Mouse (Mus musculus): ENCODE measurements at regions not wholly inside any gene's neighbourhood (a gene's known extent, or its start where the extent isn't known, plus 50 kb on each side); places are given as distances from the start of the nearest gene placed in this dataset.
A peak's percentile ranks its signal among the peaks of the same experiment; 100 is the strongest.

- no peak for DNase-seq (ENCODE audit: low spot score)
Observed at GRCm38 (mm10) chrX:57869648-57870047, 152.9 kb upstream of the Zic3 start.

GRCm38 (mm10) chrX:57916705-57917104 is 105.8 kb upstream of the Zic3 start:
- no peak for DNase-seq (ENCODE audit: low spot score)

GRCm38 (mm10) chrX:57917441-57918145 is 104.9 kb upstream of the Zic3 start:
- no peak for DNase-seq (ENCODE audit: low spot score)

GRCm38 (mm10) chrX:57918181-57919115 is 104.1 kb upstream of the Zic3 start:
- no peak for DNase-seq (ENCODE audit: low spot score)

- DNase-seq (ENCODE audit: low spot score) = no peak
Observed at GRCm38 (mm10) chrX:57919886-57920285, 102.6 kb upstream of the Zic3 start.

GRCm38 (mm10) chrX:57920376-57920775 is 102.1 kb upstream of the Zic3 start:
- DNase-seq (ENCODE audit: low spot score) = no peak

- DNase-seq (ENCODE audit: low spot score) = no peak
Observed at GRCm38 (mm10) chrX:57921294-57921693, 101.2 kb upstream of the Zic3 start.

GRCm38 (mm10) chrX:57921821-57922449 is 100.6 kb upstream of the Zic3 start:
- no peak for DNase-seq (ENCODE audit: low spot score)

- DNase-seq (ENCODE audit: low spot score) = peak; percentile 1
Observed at GRCm38 (mm10) chrX:57923836-57924235, 98.7 kb upstream of the Zic3 start.

GRCm38 (mm10) chrX:57935621-57936020 is 86.9 kb upstream of the Zic3 start:
- no peak for DNase-seq (ENCODE audit: low spot score)

GRCm38 (mm10) chrX:57938248-57938836 is 84.2 kb upstream of the Zic3 start:
- no peak for DNase-seq (ENCODE audit: low spot score)

- DNase-seq (ENCODE audit: low spot score) = no peak
Observed at GRCm38 (mm10) chrX:57950896-57951295, 71.6 kb upstream of the Zic3 start.

GRCm38 (mm10) chrX:57951301-57951700 is 71.2 kb upstream of the Zic3 start:
- DNase-seq (ENCODE audit: low spot score) = no peak

GRCm38 (mm10) chrX:57954594-57955185 is 67.8 kb upstream of the Zic3 start:
- DNase-seq (ENCODE audit: low spot score) = no peak

All from adipocyte (in vitro differentiated cells).